Mouse (Mus musculus): Measurements from ENCODE around the gene Lrrc4c. TPM values are rescaled to one million over a fixed set of nuclear protein-coding genes. Genes with fewer than 3 reads are reported as not detected.

Lrrc4c gene
- polyA plus RNA-seq, 1 experiment from 2014 or later, result 2.3 TPM

DNA sequence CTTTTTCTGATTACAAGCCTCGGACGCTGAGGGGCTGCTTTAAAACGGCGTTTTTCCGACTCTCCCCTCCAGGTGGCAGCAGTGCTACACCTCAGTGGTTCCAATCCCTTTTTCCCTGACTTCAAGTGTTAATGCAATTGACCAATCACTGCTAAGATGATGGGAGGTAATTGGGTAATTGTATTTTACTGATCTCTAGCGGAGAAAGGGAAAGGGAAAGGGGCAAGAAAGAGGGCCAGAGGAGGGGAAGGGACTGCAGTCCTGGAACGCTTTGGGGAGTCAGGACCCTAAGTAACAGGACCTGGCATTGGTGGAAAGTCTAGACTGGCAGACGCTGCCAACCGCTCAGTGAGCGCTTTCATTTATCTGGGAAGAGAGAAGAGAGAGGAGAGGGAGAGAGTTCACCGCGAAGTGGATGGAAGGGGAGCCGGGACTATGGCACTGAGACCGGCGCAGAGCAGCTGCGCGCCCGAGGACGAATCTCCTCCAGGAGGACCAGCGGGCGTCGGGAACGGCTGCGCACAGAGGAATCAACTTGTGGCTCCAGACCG, 1148.3 kb downstream of the Lrrc4c start:
- Histone ChIP-seq H3K4me1 (peaks cover 6% of the 10 kb centered on the region; the same call in 1 of the 2 replicates), H3K9ac (no peak overlapping the region), H3K4me2 (peak overlapping the region; percentile 87), H3K4me3 (peak overlapping the region; percentile 53), H3K27me3 (no peaks in the 10 kb centered on the region), H3K27ac (peak overlapping the region; percentile 87), H3K9me3 (no peaks in the 10 kb centered on the region), H3K36me3 (no peaks in the 10 kb centered on the region)
- peak; percentile 80 for ATAC-seq (ENCODE audit: insufficient number of reproducible peaks, low FRiP score, low TSS enrichment, low read depth)
- WGBS, result under 1% methylated on average over 25 of the region's 25 CpGs

DNA sequence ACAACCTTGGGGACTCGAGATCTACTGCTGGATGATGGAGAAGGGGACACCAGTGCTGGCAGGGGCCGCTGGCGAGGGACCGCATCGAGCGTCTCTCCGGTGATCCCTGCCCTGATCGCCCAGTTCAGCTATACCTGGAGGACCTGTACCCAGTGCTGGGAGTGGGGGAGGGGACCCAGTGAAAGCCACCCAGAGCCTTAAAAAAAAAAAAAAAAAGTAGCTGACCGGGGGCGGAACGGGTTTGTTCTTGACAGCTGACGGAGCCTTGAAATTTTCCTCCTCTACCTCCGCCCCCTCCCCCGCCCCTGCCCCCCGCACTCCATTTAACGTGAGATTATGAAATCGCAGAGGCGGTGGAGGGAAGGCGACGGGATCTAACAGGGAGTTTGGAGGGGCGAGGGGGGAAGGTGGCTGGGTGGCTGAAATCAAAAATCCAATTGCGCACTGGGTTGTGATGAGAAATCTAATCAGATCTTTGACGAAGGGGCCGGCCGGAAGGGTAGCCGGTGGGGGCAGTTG, 1149.1 kb downstream of the Lrrc4c start:
- H3K27me3 ChIP-seq, result no peaks in the 10 kb centered on the region
- 0 out of 2 replicates have a peak overlapping the region, but pooled peaks have one; percentile 28 for H3K9ac ChIP-seq
- peak overlapping the region; percentile 53 for H3K4me3 ChIP-seq
- under 1% methylated on average over 26 of the region's 26 CpGs for WGBS
- peaks cover 6% of the 10 kb centered on the region; the same call in 1 of the 2 replicates for H3K4me1 ChIP-seq
- H3K36me3 ChIP-seq, result no peaks in the 10 kb centered on the region
- H3K9me3 ChIP-seq, result no peaks in the 10 kb centered on the region
- H3K27ac ChIP-seq, result peak overlapping the region; percentile 63
- H3K4me2 ChIP-seq, result peak overlapping the region; percentile 87
- no peak for ATAC-seq (ENCODE audit: insufficient number of reproducible peaks, low FRiP score, low TSS enrichment, low read depth)

DNA sequence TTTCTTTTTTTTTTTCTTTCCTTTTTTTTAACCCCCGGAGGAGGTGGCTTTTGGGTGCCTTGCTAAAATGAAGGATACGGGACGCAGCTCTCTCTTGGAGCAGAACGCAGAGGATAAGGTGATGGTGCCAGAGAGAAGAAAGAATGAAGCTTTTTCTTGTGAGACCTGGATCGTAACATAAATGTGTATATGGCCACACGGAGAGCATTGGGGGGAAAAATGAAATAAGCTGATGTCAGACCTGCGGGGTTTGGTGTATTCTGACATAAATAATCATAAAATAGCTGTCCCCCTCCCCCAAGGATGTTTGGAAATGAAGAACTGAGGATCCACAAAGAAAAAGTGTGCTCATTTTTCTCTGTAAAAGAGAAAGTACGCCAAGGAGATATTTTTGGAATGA, 1149.7 kb downstream of the Lrrc4c start:
- no peaks in the 10 kb centered on the region for H3K36me3 ChIP-seq
- no peaks in the 10 kb centered on the region for H3K9me3 ChIP-seq
- no peak overlapping the region for H3K9ac ChIP-seq
- H3K27me3 ChIP-seq, result no peaks in the 10 kb centered on the region
- peak overlapping the region; percentile 53 for H3K4me3 ChIP-seq
- no peak for ATAC-seq (ENCODE audit: insufficient number of reproducible peaks, low FRiP score, low TSS enrichment, low read depth)
- 10% methylated on average over 8 of the region's 8 CpGs for whole genome bisulfite sequencing
- peak overlapping the region; percentile 87 for H3K4me2 ChIP-seq
- peak overlapping the region; percentile 63; the same call in 1 of the 2 replicates for H3K27ac ChIP-seq
- H3K4me1 ChIP-seq, result peaks cover 6% of the 10 kb centered on the region; the same call in 1 of the 2 replicates

DNA sequence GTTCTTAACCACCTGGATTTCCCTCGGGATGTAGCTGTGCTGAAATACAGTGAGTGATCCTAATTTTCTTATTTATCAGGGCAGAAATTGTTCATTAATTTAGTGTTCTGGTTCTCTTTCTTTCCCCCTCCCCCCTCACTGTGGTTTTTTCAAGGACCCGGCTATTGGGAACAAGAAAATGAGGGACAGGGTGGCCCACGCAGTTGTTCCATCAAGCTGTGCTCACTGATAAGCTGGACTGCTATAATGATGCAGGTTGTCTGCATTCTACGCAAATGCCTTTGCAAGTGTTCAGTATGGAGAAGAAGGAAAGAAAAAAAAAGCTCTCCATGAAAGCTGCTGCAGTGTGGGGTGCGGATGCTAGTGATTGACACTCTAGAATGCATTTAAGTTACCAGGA, 1150.4 kb downstream of the Lrrc4c start:
- 39% methylated on average over 5 of the region's 5 CpGs for WGBS
- H3K27ac ChIP-seq, result no peak overlapping the region
- peak overlapping the region; percentile 53 for H3K4me3 ChIP-seq
- H3K36me3 ChIP-seq, result no peaks in the 10 kb centered on the region
- H3K9ac ChIP-seq, result no peak overlapping the region
- ATAC-seq (ENCODE audit: insufficient number of reproducible peaks, low FRiP score, low TSS enrichment, low read depth), result no peak
- no peaks in the 10 kb centered on the region for H3K27me3 ChIP-seq
- H3K9me3 ChIP-seq, result no peaks in the 10 kb centered on the region
- H3K4me2 ChIP-seq, result peak overlapping the region; percentile 87
- peaks cover 6% of the 10 kb centered on the region; the same call in 1 of the 2 replicates for H3K4me1 ChIP-seq

DNA sequence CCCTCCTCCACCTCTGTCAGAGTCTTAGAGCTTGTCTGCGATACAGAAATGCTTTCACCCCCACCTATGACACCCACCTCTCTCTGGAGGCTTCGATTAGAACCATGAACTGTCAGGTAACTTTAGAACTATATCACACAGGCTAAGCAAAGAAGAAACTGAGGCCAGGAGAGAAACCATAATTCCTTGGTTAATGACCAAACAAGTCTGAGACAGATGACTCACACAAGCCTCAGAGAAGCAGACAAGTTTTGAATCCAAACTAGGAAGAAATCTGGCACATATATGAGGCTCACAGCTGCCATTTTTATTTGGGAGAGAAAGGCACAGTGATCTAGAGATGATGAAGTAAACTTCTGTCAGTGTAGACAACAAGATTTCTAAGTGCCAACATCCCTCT, 1151.4 kb downstream of the Lrrc4c start:
- ATAC-seq (ENCODE audit: insufficient number of reproducible peaks, low FRiP score, low TSS enrichment, low read depth), result no peak
- no peaks in the 10 kb centered on the region for H3K36me3 ChIP-seq
- H3K4me1 ChIP-seq, result peaks cover 6% of the 10 kb centered on the region; the same call in 1 of the 2 replicates
- peak overlapping the region; percentile 87; the same call in 1 of the 2 replicates for H3K4me2 ChIP-seq
- no peak overlapping the region for H3K27ac ChIP-seq
- peak overlapping the region; percentile 53; the same call in 1 of the 2 replicates for H3K4me3 ChIP-seq
- H3K9me3 ChIP-seq, result no peaks in the 10 kb centered on the region
- H3K9ac ChIP-seq, result no peak overlapping the region
- WGBS, result 55% methylated on average over 2 of the region's 2 CpGs
- no peaks in the 10 kb centered on the region for H3K27me3 ChIP-seq

DNA sequence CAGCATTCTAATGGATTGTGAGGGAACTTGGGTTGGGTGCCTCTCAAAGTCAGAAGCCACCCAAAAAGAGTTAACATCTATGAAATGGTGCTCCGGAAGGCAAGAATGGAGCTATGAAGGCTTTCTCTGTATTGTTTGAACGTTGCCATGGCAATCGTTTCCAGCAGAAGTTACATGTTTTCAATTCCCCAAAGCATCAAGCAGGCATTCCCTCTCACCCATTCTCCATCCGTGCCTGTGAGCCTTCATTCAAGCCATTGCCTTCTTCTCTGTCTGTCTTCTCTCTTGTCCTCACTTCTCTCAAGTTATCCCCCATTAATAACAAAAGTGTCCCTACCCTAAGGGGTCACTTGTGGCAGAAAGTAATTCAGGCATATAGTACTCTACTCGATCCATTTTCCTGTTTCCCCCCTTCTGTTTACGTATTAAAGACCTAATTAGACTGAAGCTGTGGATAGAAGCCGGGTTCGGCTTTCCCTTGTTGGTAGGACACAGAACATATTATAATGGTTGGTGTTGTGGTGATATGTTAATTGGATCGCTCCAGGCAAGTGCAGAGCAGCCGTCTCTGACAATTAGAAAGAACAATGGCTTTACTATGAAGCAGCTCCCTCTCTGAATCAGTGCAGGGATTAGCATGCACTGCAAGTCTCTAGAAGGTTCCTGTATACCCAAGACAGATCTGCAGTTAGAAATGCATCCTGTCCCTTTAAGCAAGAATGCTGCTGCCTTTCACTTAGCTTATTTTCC, 1160.4 kb downstream of the Lrrc4c start:
- Histone ChIP-seq H3K4me2 (no peak overlapping the region), H3K9me3 (no peaks in the 10 kb centered on the region), H3K36me3 (no peaks in the 10 kb centered on the region), H3K27ac (no peak overlapping the region), H3K9ac (no peak overlapping the region), H3K4me3 (no peak overlapping the region), H3K27me3 (no peaks in the 10 kb centered on the region), H3K4me1 (peaks cover 8% of the 10 kb centered on the region; the same call in 1 of the 2 replicates)
- WGBS, result 63% methylated on average over 10 of the region's 10 CpGs
- no peak for ATAC-seq (ENCODE audit: insufficient number of reproducible peaks, low FRiP score, low TSS enrichment, low read depth)

DNA sequence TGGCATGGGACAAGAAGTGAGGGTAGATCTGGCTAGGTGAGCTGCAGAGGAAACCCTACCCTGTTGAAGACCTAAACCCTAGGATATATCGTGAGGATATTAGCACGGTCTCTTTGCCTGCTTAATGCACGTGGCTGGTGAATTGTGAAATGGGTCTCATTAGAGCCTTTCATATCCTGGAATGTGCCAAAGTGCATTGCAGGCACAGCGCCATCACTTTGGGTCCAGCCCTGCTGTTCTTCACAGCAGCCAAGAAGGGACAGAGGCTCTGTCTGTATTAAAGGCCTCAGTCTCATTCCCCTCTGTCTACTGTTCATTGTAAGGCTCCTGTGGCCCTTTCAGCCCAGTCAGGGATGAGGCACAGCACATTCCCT, 1160.9 kb downstream of the Lrrc4c start:
- ATAC-seq (ENCODE audit: insufficient number of reproducible peaks, low FRiP score, low TSS enrichment, low read depth), result no peak
- no peak overlapping the region for H3K4me2 ChIP-seq

DNA sequence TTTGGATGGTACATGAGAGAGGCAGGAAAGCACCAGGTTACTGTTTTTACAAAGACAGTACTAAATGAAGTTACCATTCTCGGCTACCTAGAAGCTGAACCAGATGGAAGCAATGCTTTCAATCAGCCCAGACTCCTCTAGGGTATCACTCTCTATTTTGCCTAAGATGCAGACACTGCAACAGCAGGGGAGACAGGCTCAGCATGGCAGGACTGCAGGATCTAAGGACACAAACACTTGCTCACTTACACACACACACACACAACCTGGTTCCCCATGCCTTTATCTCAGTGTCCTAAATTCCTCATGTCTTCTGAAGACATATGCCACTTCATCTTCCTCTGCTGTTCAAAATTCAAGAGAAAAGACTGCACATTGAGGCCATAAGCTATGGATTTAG, 1167.0 kb downstream of the Lrrc4c start:
- WGBS, result 53% methylated on average over 1 of the region's 1 CpGs
- no peaks in the 10 kb centered on the region for H3K9me3 ChIP-seq
- ATAC-seq (ENCODE audit: insufficient number of reproducible peaks, low FRiP score, low TSS enrichment, low read depth), result no peak
- no peaks in the 10 kb centered on the region for H3K36me3 ChIP-seq
- no peaks in the 10 kb centered on the region for H3K4me1 ChIP-seq
- no peak overlapping the region for H3K4me3 ChIP-seq
- H3K4me2 ChIP-seq, result no peak overlapping the region
- H3K27ac ChIP-seq, result no peak overlapping the region
- no peaks in the 10 kb centered on the region for H3K27me3 ChIP-seq
- no peak overlapping the region for H3K9ac ChIP-seq

More for the DNA sequence above, 1160.9 kb downstream of the Lrrc4c start:
- Histone ChIP-seq H3K4me1 (peaks cover 8% of the 10 kb centered on the region; the same call in 1 of the 2 replicates), H3K27ac (no peak overlapping the region), H3K36me3 (no peaks in the 10 kb centered on the region), H3K9me3 (no peaks in the 10 kb centered on the region), H3K4me3 (no peak overlapping the region), H3K9ac (no peak overlapping the region), H3K27me3 (no peaks in the 10 kb centered on the region)
- WGBS, result 50% methylated on average over 4 of the region's 4 CpGs

DNA sequence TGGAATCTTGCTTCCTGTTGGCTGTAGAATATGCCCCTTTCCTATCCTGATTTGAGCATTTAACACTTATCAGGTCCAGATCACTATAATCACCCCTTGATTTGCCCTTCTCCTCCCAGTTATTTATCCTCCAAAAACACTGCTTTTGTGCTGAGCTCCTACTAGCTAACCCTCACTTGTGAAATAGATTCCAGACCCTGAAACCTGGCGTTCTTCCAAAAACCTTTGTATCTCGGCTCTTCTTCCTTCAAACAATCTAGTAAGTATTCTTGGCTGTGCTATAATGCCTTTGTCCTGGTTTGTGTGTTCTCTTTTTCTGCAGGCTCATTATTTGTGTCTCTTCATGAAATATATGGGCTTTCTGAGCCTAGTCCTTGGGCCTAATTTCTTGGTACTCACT, 1167.6 kb downstream of the Lrrc4c start:
- H3K27me3 ChIP-seq, result no peaks in the 10 kb centered on the region
- H3K27ac ChIP-seq, result no peak overlapping the region
- WGBS, result 50% methylated on average over 2 of the region's 2 CpGs
- ATAC-seq (ENCODE audit: insufficient number of reproducible peaks, low FRiP score, low TSS enrichment, low read depth), result no peak
- H3K36me3 ChIP-seq, result no peaks in the 10 kb centered on the region
- no peaks in the 10 kb centered on the region for H3K4me1 ChIP-seq
- no peak overlapping the region for H3K9ac ChIP-seq
- no peaks in the 10 kb centered on the region for H3K9me3 ChIP-seq
- H3K4me3 ChIP-seq, result no peak overlapping the region
- no peak overlapping the region for H3K4me2 ChIP-seq

DNA sequence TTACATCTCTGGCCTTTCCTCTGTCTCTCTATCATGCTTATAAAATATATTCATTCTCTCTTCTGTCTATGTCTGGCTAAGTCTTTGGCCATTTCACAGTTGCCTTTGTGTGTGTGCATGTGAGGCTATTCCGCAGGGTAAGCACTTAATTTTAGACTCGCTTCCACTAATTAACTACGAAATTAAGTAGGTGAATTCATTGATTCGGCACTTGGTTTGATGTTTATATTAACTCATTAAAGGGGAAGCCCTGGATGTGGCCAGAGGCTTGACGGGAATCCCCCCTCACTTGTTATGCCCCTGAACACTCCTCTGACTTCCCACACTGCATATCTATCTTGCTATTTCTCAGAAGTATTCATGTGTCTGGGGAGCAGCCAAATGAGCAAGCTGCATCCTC, 1169.6 kb downstream of the Lrrc4c start:
- H3K27me3 ChIP-seq, result no peaks in the 10 kb centered on the region
- no peaks in the 10 kb centered on the region for H3K4me1 ChIP-seq
- H3K36me3 ChIP-seq, result no peaks in the 10 kb centered on the region
- H3K4me2 ChIP-seq, result no peak overlapping the region
- no peak overlapping the region for H3K4me3 ChIP-seq
- no peaks in the 10 kb centered on the region for H3K9me3 ChIP-seq
- H3K9ac ChIP-seq, result no peak overlapping the region
- no peak for ATAC-seq (ENCODE audit: insufficient number of reproducible peaks, low FRiP score, low TSS enrichment, low read depth)
- WGBS, result 47% methylated on average over 5 of the region's 5 CpGs
- H3K27ac ChIP-seq, result no peak overlapping the region

DNA sequence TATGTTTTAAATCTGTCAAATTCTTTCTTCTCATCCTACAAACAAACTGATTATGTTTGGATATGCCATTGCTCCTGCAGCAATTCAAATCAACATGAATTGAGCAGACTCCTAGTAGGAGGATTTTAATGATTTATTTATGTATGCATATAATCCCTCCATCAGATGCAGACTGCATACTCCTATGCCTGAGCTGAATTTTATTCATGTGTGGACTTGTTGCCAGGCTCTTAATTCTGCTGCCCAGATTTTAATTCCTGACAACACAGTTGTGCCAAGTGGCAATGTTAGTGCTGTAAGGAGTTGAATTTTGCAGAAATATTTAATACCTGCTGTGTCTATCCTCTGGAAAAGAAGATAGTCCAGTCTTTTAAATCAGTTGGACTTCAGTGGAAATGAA, 1179.1 kb downstream of the Lrrc4c start:
- Histone ChIP-seq H3K27me3 (no peaks in the 10 kb centered on the region), H3K36me3 (no peaks in the 10 kb centered on the region), H3K9ac (no peak overlapping the region), H3K4me3 (no peak overlapping the region), H3K4me1 (no peaks in the 10 kb centered on the region), H3K9me3 (no peaks in the 10 kb centered on the region), H3K4me2 (no peak overlapping the region), H3K27ac (no peak overlapping the region)
- ATAC-seq (ENCODE audit: insufficient number of reproducible peaks, low FRiP score, low TSS enrichment, low read depth), result no peak

DNA sequence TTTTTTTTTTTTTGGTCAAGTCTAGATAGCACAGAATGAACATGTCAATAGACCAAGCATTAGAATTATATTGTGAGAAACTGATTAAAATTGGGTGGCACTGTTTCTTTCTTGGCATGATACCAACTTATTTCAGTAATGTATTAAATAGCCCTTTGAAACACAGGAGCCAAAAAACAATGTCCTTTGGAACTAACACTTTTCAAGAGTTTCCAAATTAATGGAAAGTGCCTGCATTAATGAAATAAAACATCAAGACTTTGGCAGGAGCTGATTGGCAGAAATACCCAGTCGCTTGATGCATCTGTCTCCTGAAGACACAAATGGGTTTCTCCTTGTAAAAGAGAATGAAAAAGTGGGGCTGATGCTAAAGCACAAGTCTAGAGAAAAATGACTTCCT, 1184.5 kb downstream of the Lrrc4c start:
- H3K36me3 ChIP-seq, result no peaks in the 10 kb centered on the region
- no peak overlapping the region for H3K4me3 ChIP-seq
- no peaks in the 10 kb centered on the region for H3K9me3 ChIP-seq
- H3K4me1 ChIP-seq, result no peaks in the 10 kb centered on the region
- 81% methylated on average over 1 of the region's 1 CpGs for WGBS
- H3K27me3 ChIP-seq, result no peaks in the 10 kb centered on the region
- no peak overlapping the region for H3K4me2 ChIP-seq
- ATAC-seq (ENCODE audit: insufficient number of reproducible peaks, low FRiP score, low TSS enrichment, low read depth), result no peak
- H3K27ac ChIP-seq, result no peak overlapping the region
- H3K9ac ChIP-seq, result no peak overlapping the region

Data from limb, embryonic 15.5 days (tissue).